Mouse (Mus musculus) spleen, adult 2 months (tissue): Measurements from ENCODE around the gene Camk1g. TPM values are rescaled to one million over a fixed set of nuclear protein-coding genes. Genes with fewer than 3 reads are reported as not detected.
A peak's percentile ranks its signal among the peaks of the same experiment; 100 is the strongest.

Source experiments
- DNase-seq, 2 experiments: peaks; one replicate each; pipeline versions ENCODE4 v3.0.0 to v3.0.0-alpha.2; 2012 to 2021; ENCODE audit warnings: low spot score in 2 of 2, low read depth in 1 of 2
- H3K27ac ChIP-seq: fragments of 200-500 bp; 2 replicates; pipeline ENCODE4 v1.5.1; 2012; ENCODE audit warnings: low read length, inconsistent platforms; ENCODE audit not compliant: insufficient read depth
- H3K27me3 ChIP-seq: fragments of 200-500 bp; 2 replicates; pipeline ENCODE4 v1.6.1; 2012; ENCODE audit warnings: mild to moderate bottlenecking, moderate library complexity, low read length, inconsistent platforms; ENCODE audit not compliant: control insufficient read depth, insufficient read depth
- H3K36me3 ChIP-seq: fragments of 200-500 bp; 2 replicates; pipeline ENCODE4 v1.6.1; 2012; ENCODE audit warnings: mild to moderate bottlenecking, low read length, inconsistent platforms; ENCODE audit not compliant: control insufficient read depth, insufficient read depth
- H3K4me1 ChIP-seq: fragments of 200-500 bp; 2 replicates; pipeline ENCODE4 v1.6.1; 2011; ENCODE audit warnings: inconsistent platforms; ENCODE audit not compliant: control insufficient read depth, insufficient read depth, insufficient read length
- H3K4me3 ChIP-seq: fragments of 200-500 bp; 2 replicates; pipeline ENCODE4 v1.5.1; 2011; ENCODE audit warnings: mild to moderate bottlenecking, inconsistent platforms; ENCODE audit not compliant: insufficient read depth, insufficient read length; ENCODE audit errors: extremely low read depth
- CTCF ChIP-seq: fragments of 200-500 bp; IDR thresholded peaks from 2 replicates; pipeline ENCODE4 v1.5.1; 2011; ENCODE audit warnings: mild to moderate bottlenecking, inconsistent platforms; ENCODE audit not compliant: insufficient read depth, insufficient read length, insufficient replicate concordance; ENCODE audit errors: extremely low read depth
- POLR2A ChIP-seq: fragments of 200-500 bp; IDR thresholded peaks from 2 replicates; pipeline ENCODE4 v1.6.1; 2011; ENCODE audit warnings: low read depth, low read length, inconsistent platforms
- WGBS: fragments of 180-500 bp; shearing (Covaris S2); methylation state at CpG from one replicate; pipeline ENCODE4 v1.1.7; 2018; 5-methylcytosine and 5-hydroxymethylcytosine counted together
- polyA plus RNA-seq: library from polyadenylated mRNA; depleted of rRNA; stranded (reverse); fragments of >200 nt; gene quantifications from 2 replicates; pipeline ENCODE4 v1.2.3, GENCODE M21; 2012

Camk1g gene
- polyA plus RNA-seq, 1 experiment = 0.26 TPM

DNA sequence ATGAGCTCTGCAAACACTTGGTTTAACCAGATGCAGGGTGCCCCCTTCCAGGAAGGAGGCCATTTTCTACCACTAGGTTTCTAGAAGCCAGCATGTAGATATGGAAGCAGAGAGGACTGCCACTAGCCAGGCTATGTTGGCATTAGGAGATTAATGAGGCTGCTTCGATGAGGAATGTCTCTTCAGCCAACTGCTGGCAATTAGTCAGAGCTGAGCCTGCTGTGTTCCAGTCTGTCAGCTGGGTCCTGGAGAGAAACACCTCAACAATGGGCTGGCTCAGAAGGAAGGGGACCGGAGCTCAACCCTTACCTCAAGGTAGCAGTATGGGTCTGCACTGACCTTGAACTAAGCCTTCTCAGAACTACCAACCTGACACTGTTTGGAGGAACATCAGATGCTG lies 17.1 kb upstream of the Camk1g start:
- no peak for DNase-seq
- 81% methylated on average over 2 of the region's 2 CpGs for WGBS
- Histone ChIP-seq H3K4me3 (no peak overlapping the region), H3K36me3 (no peaks in the 10 kb centered on the region), H3K27me3 (no peaks in the 10 kb centered on the region), H3K27ac (no peak overlapping the region), H3K4me1 (no peaks in the 10 kb centered on the region)
- no peak for TF ChIP-seq POLR2A
- TF ChIP-seq CTCF = no peak

DNA sequence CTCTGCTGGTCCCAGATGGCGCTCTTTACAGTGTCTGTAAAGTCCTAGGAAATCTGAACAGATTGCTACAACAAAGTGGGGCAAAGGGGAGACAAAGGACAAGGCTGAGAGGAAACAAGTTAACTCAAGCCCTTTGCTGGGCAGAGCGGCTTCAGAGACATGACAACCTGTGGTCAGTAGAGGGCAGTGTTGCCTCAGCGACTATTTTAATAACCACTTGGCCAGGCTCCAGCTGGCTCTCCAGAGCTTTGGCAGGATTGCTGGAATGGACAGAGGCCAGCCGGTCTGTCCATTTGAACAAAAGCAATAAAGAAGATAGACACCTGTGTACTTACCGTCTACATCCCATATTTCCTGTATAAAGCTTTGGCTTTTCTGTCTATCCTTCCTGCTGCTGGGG lies 16.0 kb upstream of the Camk1g start:
- WGBS = 8% methylated on average over 5 of the region's 5 CpGs
- TF ChIP-seq CTCF (peak; percentile 72; the same call in 1 of the 2 replicates), POLR2A (no peak)

DNA sequence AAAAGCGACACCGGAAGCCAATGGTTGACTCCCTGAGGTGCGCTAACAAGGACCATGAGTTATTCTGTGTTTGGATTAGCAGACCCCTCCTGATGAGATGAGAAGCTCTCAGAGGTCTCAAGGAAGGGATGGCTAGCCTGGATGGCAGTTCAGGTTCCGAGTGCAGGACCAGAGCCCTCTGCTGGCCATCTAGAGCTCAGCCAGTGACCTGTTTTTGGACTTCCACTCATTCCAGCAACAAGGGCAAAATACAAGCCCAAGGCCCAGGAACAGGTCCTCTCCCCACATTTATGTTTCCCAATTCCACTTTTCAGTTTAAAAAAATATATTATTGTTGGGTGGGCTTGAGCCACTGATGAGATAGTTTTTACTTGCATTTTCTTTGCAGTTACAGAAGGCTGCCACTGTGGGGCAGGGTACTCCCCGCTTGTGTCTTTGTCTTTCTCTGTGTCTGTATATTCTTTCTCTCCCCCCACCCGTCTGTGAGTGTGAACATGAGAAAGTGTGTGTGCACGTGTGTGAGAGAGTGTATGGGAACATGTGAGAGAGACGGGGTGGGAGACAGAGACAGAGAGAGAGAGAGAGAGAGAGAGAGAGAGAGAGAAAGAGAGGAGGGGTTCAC lies 12.9 kb upstream of the Camk1g start:
- Histone ChIP-seq H3K4me3 (peak overlapping the region; percentile 37; the same call in 1 of the 2 replicates), H3K36me3 (no peaks in the 10 kb centered on the region), H3K4me1 (no peaks in the 10 kb centered on the region), H3K27ac (no peak overlapping the region), H3K27me3 (no peaks in the 10 kb centered on the region)
- WGBS = 6% methylated on average over 8 of the region's 8 CpGs
- TF ChIP-seq POLR2A = no peak
- TF ChIP-seq CTCF = peak; percentile 73; the same call in 1 of the 2 replicates
- peak in 1 of 2 experiments; percentile 38 for DNase-seq

More for the DNA sequence above, 16.0 kb upstream of the Camk1g start:
- Histone ChIP-seq H3K4me3 (no peak overlapping the region), H3K36me3 (no peaks in the 10 kb centered on the region), H3K4me1 (no peaks in the 10 kb centered on the region), H3K27me3 (no peaks in the 10 kb centered on the region), H3K27ac (no peak overlapping the region)
- peak in 1 of 2 experiments; percentile 38 for DNase-seq

DNA sequence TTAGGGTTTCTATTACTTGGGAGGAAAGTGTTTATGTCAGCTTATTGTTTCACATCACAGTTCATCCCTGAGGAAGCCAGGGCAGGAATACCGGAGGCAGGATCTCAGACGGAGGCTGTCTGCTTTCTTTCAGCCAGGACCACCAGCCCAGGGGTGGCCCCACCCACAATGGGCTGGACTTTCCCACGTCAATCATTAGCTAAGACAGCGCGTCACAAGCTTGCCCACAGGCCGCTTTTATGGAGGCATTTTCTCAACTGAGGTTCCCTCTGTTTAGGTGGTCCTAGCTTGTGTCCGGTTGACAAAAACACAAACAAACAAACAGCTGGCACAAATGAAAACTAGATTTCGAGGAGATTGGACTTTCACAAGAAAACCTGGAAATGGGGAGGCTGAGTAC lies 12.3 kb upstream of the Camk1g start:
- no peaks in the 10 kb centered on the region for H3K36me3 ChIP-seq
- TF ChIP-seq POLR2A (no peak), CTCF (no peak)
- H3K4me1 ChIP-seq = no peaks in the 10 kb centered on the region
- no peaks in the 10 kb centered on the region for H3K27me3 ChIP-seq
- no peak overlapping the region for H3K27ac ChIP-seq
- DNase-seq = no peak
- peak overlapping the region; percentile 37; the same call in 1 of the 2 replicates for H3K4me3 ChIP-seq
- 15% methylated on average over 8 of the region's 8 CpGs for WGBS

DNA sequence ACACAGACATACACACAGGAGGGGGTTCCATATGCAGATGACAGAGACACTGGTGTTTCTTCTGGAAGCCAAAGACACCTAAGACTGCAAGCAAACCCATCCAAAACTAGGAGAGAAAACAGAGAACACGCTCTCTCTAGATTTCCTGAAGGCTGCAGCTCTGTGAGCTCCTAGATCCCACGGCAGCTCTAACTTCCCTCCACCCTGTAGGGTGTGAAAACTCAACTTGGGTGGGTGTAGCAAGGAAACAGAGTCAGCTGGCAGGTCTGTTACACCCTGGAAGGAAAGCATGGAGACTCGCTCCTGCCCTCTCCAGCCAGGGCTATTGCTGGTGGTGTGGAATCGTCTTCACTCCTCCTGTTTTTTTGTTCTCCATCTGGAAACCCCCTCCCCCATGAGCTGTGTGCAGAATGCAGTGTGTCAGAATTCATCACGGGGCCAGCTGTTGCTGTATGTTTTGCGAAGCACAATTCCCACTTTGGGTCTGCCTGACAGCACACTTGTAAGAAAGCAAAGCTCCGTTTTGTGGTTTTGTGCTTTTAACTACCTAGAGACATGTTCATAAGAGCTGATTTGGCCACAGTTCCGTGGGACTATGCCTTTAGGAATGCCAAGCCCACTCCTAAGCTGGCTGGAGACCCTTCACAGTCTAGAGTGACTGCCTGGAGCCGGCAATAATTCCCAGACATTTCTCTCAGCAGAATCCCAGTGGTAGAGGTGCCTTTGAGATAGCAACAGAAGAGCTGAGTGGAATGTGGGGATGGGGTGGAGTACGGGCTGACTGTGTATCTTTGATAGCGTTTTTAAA lies 11.7 kb upstream of the Camk1g start:
- Histone ChIP-seq H3K4me1 (no peaks in the 10 kb centered on the region), H3K36me3 (no peaks in the 10 kb centered on the region), H3K4me3 (no peak overlapping the region), H3K27me3 (no peaks in the 10 kb centered on the region), H3K27ac (no peak overlapping the region)
- WGBS = 53% methylated on average over 11 of the region's 11 CpGs
- TF ChIP-seq POLR2A = no peak
- TF ChIP-seq CTCF = no peak
- no peak for DNase-seq

DNA sequence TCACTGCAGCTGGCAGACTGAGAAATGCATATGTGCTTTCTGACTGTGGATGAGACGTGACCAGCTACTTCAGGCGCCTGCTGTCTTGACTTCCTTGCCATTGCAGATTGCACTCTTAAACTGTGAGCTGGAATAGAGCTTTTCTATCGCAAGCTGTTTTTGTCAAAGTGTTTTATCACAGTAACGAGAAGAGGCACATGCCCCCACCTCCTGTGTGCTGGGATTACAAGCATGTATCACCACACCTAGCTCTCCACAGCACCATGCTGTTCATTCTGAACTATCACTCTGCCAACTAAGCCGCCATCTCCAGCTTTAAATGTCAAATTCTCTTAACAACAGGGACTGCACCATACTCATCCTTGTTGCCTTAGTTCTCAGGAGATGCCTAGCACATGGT lies 10.8 kb upstream of the Camk1g start:
- Histone ChIP-seq H3K4me1 (no peaks in the 10 kb centered on the region), H3K36me3 (no peaks in the 10 kb centered on the region), H3K27ac (no peak overlapping the region), H3K27me3 (no peaks in the 10 kb centered on the region), H3K4me3 (no peak overlapping the region)
- no peak for DNase-seq
- WGBS = 88% methylated on average over 5 of the region's 5 CpGs
- TF ChIP-seq POLR2A (no peak), CTCF (no peak)

DNA sequence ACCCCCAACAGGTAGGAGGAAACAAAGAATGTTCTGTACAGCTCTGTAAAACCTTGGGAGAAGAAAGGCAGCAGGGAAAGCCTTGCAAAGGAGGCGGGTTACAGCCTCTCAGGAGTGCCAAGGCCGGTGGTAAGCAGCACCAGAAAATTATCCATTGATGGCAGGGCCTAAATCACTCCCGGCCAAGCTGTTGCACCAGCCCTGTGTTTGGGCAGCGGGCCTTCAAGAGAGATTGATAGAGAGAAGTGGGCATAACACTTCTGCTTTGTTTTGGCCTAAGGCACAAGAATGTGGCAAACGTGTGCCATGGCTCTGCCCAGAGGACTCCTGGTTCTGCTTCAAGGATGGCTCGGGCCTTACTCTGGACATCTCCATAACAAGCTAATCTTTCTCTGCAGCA lies 9.5 kb upstream of the Camk1g start:
- TF ChIP-seq POLR2A (no peak), CTCF (no peak)
- H3K36me3 ChIP-seq = no peaks in the 10 kb centered on the region
- no peak overlapping the region for H3K4me3 ChIP-seq
- WGBS = 81% methylated on average over 6 of the region's 6 CpGs
- no peaks in the 10 kb centered on the region for H3K4me1 ChIP-seq
- no peaks in the 10 kb centered on the region for H3K27me3 ChIP-seq
- no peak for DNase-seq
- H3K27ac ChIP-seq = no peak overlapping the region
